Mouse (Mus musculus): ENCODE results near the gene 3425401B19Rik. TPM values are rescaled to one million over a fixed set of nuclear protein-coding genes. Genes with fewer than 3 reads are reported as not detected.

Gene 3425401B19Rik
- polyA plus RNA-seq (2016; fragmentation: Nextera tagmentation; extraction: Ambion mirVana), result 0.18 and 0.61 TPM in 2 replicates

GRCm38 (mm10) chr14:32685124-32685826 lies at the start of gene 3425401B19Rik:
Gene 3425401B19Rik, minus strand, starts transcription at chr14:32685293.
- Histone ChIP-seq H3K4me3 (no peak within 1 kb of the TSS), H3K4me1 (peaks cover 44% of the 10 kb centered on the region), H3K27ac (replicated peaks) (peak within 1 kb of the TSS; percentile 48; the same call in 1 of the 2 replicates), H3K9me3 (no peaks in the 10 kb centered on the region), H3K27me3 (replicated peaks; ENCODE audit: low read depth, poor library complexity, severe bottlenecking) (no peaks in the 10 kb centered on the region), H3K36me3 (replicated peaks) (no peaks in the 10 kb centered on the region)
- peak; percentile 30 for DNase-seq (ENCODE audit: low spot score)
- WGBS, result 44% methylated on average over 16 of the region's 16 CpGs

GRCm38 (mm10) chr14:32732961-32733360 lies 47.9 kb upstream of the 3425401B19Rik start:
- DNase-seq (ENCODE audit: low spot score), result no peak
- 33% methylated on average over 6 of the region's 6 CpGs for WGBS
- no peaks in the 10 kb centered on the region for H3K9me3 ChIP-seq
- H3K36me3 ChIP-seq (replicated peaks), result no peaks in the 10 kb centered on the region
- no peaks in the 10 kb centered on the region for H3K27me3 ChIP-seq (replicated peaks; ENCODE audit: low read depth, poor library complexity, severe bottlenecking)
- H3K4me1 ChIP-seq, result no peaks in the 10 kb centered on the region
- no peak overlapping the region for H3K4me3 ChIP-seq
- no peak overlapping the region for H3K27ac ChIP-seq (replicated peaks)

DNA sequence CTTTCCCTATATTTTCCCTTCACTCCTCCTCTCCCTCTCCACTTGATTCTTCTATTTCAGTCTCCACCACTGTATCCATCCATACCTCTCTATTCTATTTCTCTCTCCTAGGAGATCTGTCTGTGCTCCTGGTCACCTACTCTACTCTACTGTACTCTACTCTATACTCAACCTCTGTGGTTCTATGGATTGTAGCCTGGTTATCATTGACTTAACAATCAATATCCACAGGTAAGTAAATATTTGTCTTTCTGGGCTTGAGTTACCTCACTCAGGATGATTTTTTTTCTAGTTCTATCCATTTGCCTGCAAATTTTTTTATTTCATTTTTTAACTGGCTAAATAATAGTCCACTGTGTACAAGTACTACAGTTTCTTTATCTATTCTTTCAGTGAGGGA lies 41.8 kb upstream of the 3425401B19Rik start:
- H3K27ac ChIP-seq (replicated peaks), result no peak overlapping the region
- no peak overlapping the region for H3K4me3 ChIP-seq
- H3K4me1 ChIP-seq, result no peaks in the 10 kb centered on the region
- no peak for DNase-seq (ENCODE audit: low spot score)
- no peaks in the 10 kb centered on the region for H3K9me3 ChIP-seq
- no peaks in the 10 kb centered on the region for H3K27me3 ChIP-seq (replicated peaks; ENCODE audit: low read depth, poor library complexity, severe bottlenecking)
- H3K36me3 ChIP-seq (replicated peaks), result no peaks in the 10 kb centered on the region

GRCm38 (mm10) chr14:32721461-32721860 lies 36.4 kb upstream of the 3425401B19Rik start:
- Histone ChIP-seq H3K36me3 (replicated peaks) (no peaks in the 10 kb centered on the region), H3K4me3 (no peak overlapping the region), H3K27me3 (replicated peaks; ENCODE audit: low read depth, poor library complexity, severe bottlenecking) (no peaks in the 10 kb centered on the region), H3K27ac (replicated peaks) (no peak overlapping the region), H3K9me3 (no peaks in the 10 kb centered on the region), H3K4me1 (no peaks in the 10 kb centered on the region)
- no peak for DNase-seq (ENCODE audit: low spot score)
- WGBS, result 47% methylated on average over 1 of the region's 1 CpGs

- no peaks in the 10 kb centered on the region for H3K4me1 ChIP-seq
- H3K27me3 ChIP-seq (replicated peaks; ENCODE audit: low read depth, poor library complexity, severe bottlenecking), result no peaks in the 10 kb centered on the region
- H3K9me3 ChIP-seq, result no peaks in the 10 kb centered on the region
- 89% methylated on average over 6 of the region's 6 CpGs for WGBS
- no peak overlapping the region for H3K27ac ChIP-seq (replicated peaks)
- no peak for DNase-seq (ENCODE audit: low spot score)
- H3K4me3 ChIP-seq, result no peak overlapping the region
- H3K36me3 ChIP-seq (replicated peaks), result no peaks in the 10 kb centered on the region
Measured at GRCm38 (mm10) chr14:32716763-32717439, 31.8 kb upstream of the 3425401B19Rik start.

- Histone ChIP-seq H3K4me3 (no peak overlapping the region), H3K4me1 (no peaks in the 10 kb centered on the region), H3K36me3 (replicated peaks) (no peaks in the 10 kb centered on the region), H3K27me3 (replicated peaks; ENCODE audit: low read depth, poor library complexity, severe bottlenecking) (no peaks in the 10 kb centered on the region), H3K9me3 (no peaks in the 10 kb centered on the region), H3K27ac (replicated peaks) (no peak overlapping the region)
- DNase-seq (ENCODE audit: low spot score), result no peak
- WGBS, result 93% methylated on average over 2 of the region's 2 CpGs
Measured at GRCm38 (mm10) chr14:32715489-32715888, 30.4 kb upstream of the 3425401B19Rik start.

- no peaks in the 10 kb centered on the region for H3K27me3 ChIP-seq (replicated peaks; ENCODE audit: low read depth, poor library complexity, severe bottlenecking)
- no peak overlapping the region for H3K4me3 ChIP-seq
- H3K4me1 ChIP-seq, result no peaks in the 10 kb centered on the region
- H3K36me3 ChIP-seq (replicated peaks), result no peaks in the 10 kb centered on the region
- H3K27ac ChIP-seq (replicated peaks), result no peak overlapping the region
- H3K9me3 ChIP-seq, result no peaks in the 10 kb centered on the region
- DNase-seq (ENCODE audit: low spot score), result no peak
- 94% methylated on average over 6 of the region's 6 CpGs for WGBS
Measured at GRCm38 (mm10) chr14:32715076-32715475, 30.0 kb upstream of the 3425401B19Rik start.

- WGBS, result 95% methylated on average over 6 of the region's 6 CpGs
- no peak for DNase-seq (ENCODE audit: low spot score)
- peaks cover 10% of the 10 kb centered on the region for H3K4me1 ChIP-seq
- H3K27ac ChIP-seq (replicated peaks), result no peak overlapping the region
- H3K4me3 ChIP-seq, result no peak overlapping the region
- H3K27me3 ChIP-seq (replicated peaks; ENCODE audit: low read depth, poor library complexity, severe bottlenecking), result peaks cover 8% of the 10 kb centered on the region; the same call in 1 of the 2 replicates
- no peaks in the 10 kb centered on the region for H3K36me3 ChIP-seq (replicated peaks)
- H3K9me3 ChIP-seq, result no peaks in the 10 kb centered on the region
Measured at GRCm38 (mm10) chr14:32709861-32710260, 24.8 kb upstream of the 3425401B19Rik start.

DNA sequence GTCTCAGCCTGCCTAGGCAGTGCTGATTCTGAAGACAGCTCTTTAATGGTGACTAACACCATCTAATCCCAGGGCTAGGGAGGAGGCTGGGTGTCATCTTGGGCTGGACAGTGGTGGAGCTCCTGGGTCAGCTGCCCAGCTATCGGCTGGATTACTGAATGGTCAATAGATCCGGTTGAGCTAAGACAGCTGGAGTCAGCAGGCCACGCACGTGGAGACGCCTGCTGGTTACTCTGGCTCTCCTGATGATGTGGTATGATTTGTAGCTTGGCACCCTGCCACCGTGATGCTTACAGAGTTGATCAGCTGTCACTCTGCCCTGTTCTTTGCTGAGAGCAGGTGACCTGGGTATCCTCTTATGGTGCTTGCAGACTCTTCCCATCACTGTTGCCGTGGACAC lies 23.7 kb upstream of the 3425401B19Rik start:
- WGBS, result 76% methylated on average over 7 of the region's 7 CpGs
- Histone ChIP-seq H3K4me1 (peaks cover 10% of the 10 kb centered on the region), H3K9me3 (no peaks in the 10 kb centered on the region), H3K27ac (replicated peaks) (no peak overlapping the region), H3K27me3 (replicated peaks; ENCODE audit: low read depth, poor library complexity, severe bottlenecking) (peaks cover 8% of the 10 kb centered on the region; the same call in 1 of the 2 replicates), H3K36me3 (replicated peaks) (no peaks in the 10 kb centered on the region), H3K4me3 (no peak overlapping the region)
- no peak for DNase-seq (ENCODE audit: low spot score)

GRCm38 (mm10) chr14:32707938-32708337 lies 22.8 kb upstream of the 3425401B19Rik start:
- peaks cover 10% of the 10 kb centered on the region for H3K4me1 ChIP-seq
- DNase-seq (ENCODE audit: low spot score), result no peak
- H3K9me3 ChIP-seq, result no peaks in the 10 kb centered on the region
- H3K27me3 ChIP-seq (replicated peaks; ENCODE audit: low read depth, poor library complexity, severe bottlenecking), result peaks cover 8% of the 10 kb centered on the region; the same call in 1 of the 2 replicates
- WGBS, result 50% methylated on average over 8 of the region's 8 CpGs
- H3K4me3 ChIP-seq, result no peak overlapping the region
- H3K27ac ChIP-seq (replicated peaks), result no peak overlapping the region; the same call in 1 of the 2 replicates
- H3K36me3 ChIP-seq (replicated peaks), result no peaks in the 10 kb centered on the region

DNA sequence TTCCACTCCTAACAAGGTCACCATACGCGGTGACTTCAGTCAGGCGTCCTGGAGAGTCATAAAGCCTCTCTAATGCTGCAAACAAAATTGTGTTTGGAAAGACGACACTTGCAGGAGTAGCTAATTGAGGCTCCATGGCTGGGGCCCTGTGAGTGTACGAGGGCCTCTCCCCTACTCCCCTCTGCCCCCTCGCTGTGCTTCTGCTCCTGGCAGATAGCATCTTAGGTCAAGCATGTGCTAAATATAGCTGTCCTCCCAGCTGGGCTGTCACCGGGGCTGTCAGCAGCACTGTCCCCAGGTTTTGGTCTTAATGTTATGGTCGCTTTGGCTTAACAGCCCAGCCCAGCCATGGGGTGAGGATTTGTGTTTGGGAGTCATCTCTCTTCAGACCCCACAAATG lies 15.9 kb upstream of the 3425401B19Rik start:
- WGBS, result 44% methylated on average over 8 of the region's 8 CpGs
- H3K9me3 ChIP-seq, result no peaks in the 10 kb centered on the region
- peaks cover 5% of the 10 kb centered on the region; the same call in 1 of the 2 replicates for H3K27me3 ChIP-seq (replicated peaks; ENCODE audit: low read depth, poor library complexity, severe bottlenecking)
- no peak for DNase-seq (ENCODE audit: low spot score)
- no peak overlapping the region for H3K4me3 ChIP-seq
- H3K36me3 ChIP-seq (replicated peaks), result no peaks in the 10 kb centered on the region
- no peak overlapping the region for H3K27ac ChIP-seq (replicated peaks)
- H3K4me1 ChIP-seq, result peaks cover 11% of the 10 kb centered on the region

- peaks cover 17% of the 10 kb centered on the region for H3K4me1 ChIP-seq
- no peak for DNase-seq (ENCODE audit: low spot score)
- H3K36me3 ChIP-seq (replicated peaks), result no peaks in the 10 kb centered on the region
- no peak overlapping the region for H3K4me3 ChIP-seq
- no peaks in the 10 kb centered on the region for H3K9me3 ChIP-seq
- 84% methylated on average over 3 of the region's 3 CpGs for WGBS
- H3K27ac ChIP-seq (replicated peaks), result no peak overlapping the region
- H3K27me3 ChIP-seq (replicated peaks; ENCODE audit: low read depth, poor library complexity, severe bottlenecking), result no peaks in the 10 kb centered on the region
Measured at GRCm38 (mm10) chr14:32698556-32698955, 13.5 kb upstream of the 3425401B19Rik start.

DNA sequence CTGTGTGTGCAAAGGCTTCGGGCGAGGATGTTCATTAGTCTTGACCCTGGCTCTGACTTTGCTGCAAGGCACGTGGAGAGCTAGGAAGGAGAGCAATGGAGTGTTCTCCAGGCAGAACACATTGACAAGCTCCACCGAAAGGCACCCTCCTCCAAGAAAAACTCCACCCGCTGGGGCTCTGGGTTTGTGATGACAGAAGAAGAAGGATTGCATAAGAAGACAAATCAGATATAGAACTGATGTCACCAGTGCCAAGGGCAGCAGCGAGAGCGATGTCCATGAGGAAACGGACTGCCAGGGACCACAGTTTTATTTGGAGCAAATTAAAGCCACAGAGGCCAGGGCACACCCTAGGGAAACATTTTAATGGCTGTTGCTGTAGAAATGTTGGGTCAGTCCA lies 12.7 kb upstream of the 3425401B19Rik start:
- 86% methylated on average over 8 of the region's 8 CpGs for WGBS
- Histone ChIP-seq H3K4me3 (no peak overlapping the region), H3K36me3 (replicated peaks) (no peaks in the 10 kb centered on the region), H3K27ac (replicated peaks) (no peak overlapping the region), H3K27me3 (replicated peaks; ENCODE audit: low read depth, poor library complexity, severe bottlenecking) (no peaks in the 10 kb centered on the region), H3K9me3 (no peaks in the 10 kb centered on the region), H3K4me1 (peaks cover 23% of the 10 kb centered on the region)
- no peak for DNase-seq (ENCODE audit: low spot score)

Measured in embryonic facial prominence, embryonic 10.5 days (tissue).